Mouse (Mus musculus) heart, embryonic 11.5 days (tissue): ENCODE data around the gene Npm1. TPM values are rescaled to one million over a fixed set of nuclear protein-coding genes. Genes with fewer than 3 reads are reported as not detected.

Experiments
- ATAC-seq: fragments of 200-750 bp; cut with Nextera tagmentation; replicated peaks from 2 replicates; pipeline ENCODE4 v1.8.0; 2017; ENCODE audit warnings: moderate library complexity; ENCODE audit not compliant: insufficient number of reproducible peaks, low FRiP score, low TSS enrichment
- H3K27ac ChIP-seq: fragments of 300-500 bp; sonication (generic); 2 replicates; pipeline ENCODE4 v1.5.1; 2014; ENCODE audit warnings: mild to moderate bottlenecking, low read depth, low read length
- H3K27me3 ChIP-seq: fragments of 300-500 bp; sonication (generic); 2 replicates; pipeline ENCODE4 v1.6.1; 2014; ENCODE audit warnings: mild to moderate bottlenecking, low read length, mixed read lengths; ENCODE audit not compliant: control insufficient read depth, insufficient read depth
- H3K36me3 ChIP-seq: fragments of 300-500 bp; sonication (generic); 2 replicates; pipeline ENCODE4 v1.6.1; 2014; ENCODE audit warnings: mild to moderate bottlenecking, low read length, moderate library complexity, mixed read lengths; ENCODE audit not compliant: control insufficient read depth, insufficient read depth
- H3K4me1 ChIP-seq: fragments of 300-500 bp; sonication (generic); 2 replicates; pipeline ENCODE4 v1.6.1; 2014; ENCODE audit warnings: low read length; ENCODE audit not compliant: control insufficient read depth, insufficient read depth
- H3K4me2 ChIP-seq: fragments of 300-500 bp; sonication (generic); 2 replicates; pipeline ENCODE4 v1.6.1; 2014; ENCODE audit warnings: mild to moderate bottlenecking, moderate library complexity
- H3K4me3 ChIP-seq: fragments of 300-500 bp; sonication (generic); 2 replicates; pipeline ENCODE4 v1.5.1; 2014; ENCODE audit warnings: low read depth, low read length
- H3K9ac ChIP-seq: fragments of 300-500 bp; sonication (generic); 2 replicates; pipeline ENCODE4 v1.6.1; 2014; ENCODE audit warnings: mild to moderate bottlenecking, low read depth, low read length, moderate library complexity
- H3K9me3 ChIP-seq: fragments of 300-500 bp; sonication (generic); replicated peaks from 2 replicates; pipeline ENCODE4 v1.6.1; 2016; ENCODE audit warnings: low read length; ENCODE audit not compliant: control insufficient read depth
- WGBS: fragments of 180-500 bp; shearing (Covaris S2); extraction: QIAGEN DNeasy Blood & Tissue Kit; methylation state at CpG from one replicate; pipeline ENCODE4 v1.1.7; 2014; ENCODE audit not compliant: insufficient replicate concordance; 5-methylcytosine and 5-hydroxymethylcytosine counted together
- polyA plus RNA-seq: library from polyadenylated mRNA; unstranded; fragments of >200 nt; fragmentation: Nextera tagmentation; extraction: Ambion mirVana; gene quantifications from 2 replicates; pipeline ENCODE4 v1.2.1, GENCODE M21; 2014

The Npm1 gene
- polyA plus RNA-seq, 1 experiment from 2014 or later = 689 TPM

DNA sequence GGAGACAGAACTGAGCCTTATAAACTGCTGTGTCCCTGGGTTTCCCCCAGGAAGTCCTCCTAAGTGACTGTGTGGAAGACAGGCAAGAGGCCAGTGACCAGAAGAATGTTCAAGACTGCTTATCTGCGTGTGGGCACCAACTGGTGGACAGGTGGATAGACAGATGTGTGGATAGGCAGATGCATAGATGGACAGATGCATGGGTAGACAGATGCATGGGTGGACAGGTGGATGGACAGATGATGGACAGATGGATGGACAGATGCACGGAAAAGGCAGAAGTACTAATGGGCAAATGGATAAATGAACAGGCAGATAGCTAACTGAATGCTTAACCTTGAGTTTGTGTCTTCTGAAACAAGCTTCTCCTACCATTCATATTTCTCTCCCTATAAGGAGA is 52.9 kb downstream of the Npm1 start:
- no peak overlapping the region for H3K4me3 ChIP-seq
- no peaks in the 10 kb centered on the region; the same call in 1 of the 2 replicates for H3K27me3 ChIP-seq
- WGBS = 75% methylated on average over 2 of the region's 2 CpGs
- no peaks in the 10 kb centered on the region for H3K9me3 ChIP-seq
- H3K9ac ChIP-seq = no peak overlapping the region
- H3K36me3 ChIP-seq = no peaks in the 10 kb centered on the region
- H3K4me2 ChIP-seq = no peak overlapping the region
- H3K4me1 ChIP-seq = no peaks in the 10 kb centered on the region
- no peak for ATAC-seq
- no peak overlapping the region for H3K27ac ChIP-seq

DNA sequence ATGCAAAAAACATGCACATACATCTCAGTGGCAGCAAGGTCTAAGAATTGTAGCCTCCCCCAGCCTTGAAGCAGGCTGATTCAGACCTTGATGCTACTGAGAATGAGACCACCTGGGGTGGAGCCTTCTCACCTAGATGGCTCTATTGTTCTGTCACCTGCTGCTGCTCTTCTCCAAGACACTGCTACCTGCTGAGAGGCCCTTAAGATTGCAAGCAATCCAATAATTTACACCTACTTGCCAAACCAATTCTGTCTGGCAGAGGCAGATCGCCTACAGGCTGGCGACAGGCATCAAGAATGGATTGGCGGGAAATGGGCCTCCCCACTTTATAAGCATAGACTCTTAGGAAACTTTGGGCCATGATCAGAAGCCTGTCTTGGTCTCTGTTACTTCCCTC is 55.5 kb downstream of the Npm1 start:
- H3K4me3 ChIP-seq = no peak overlapping the region
- no peaks in the 10 kb centered on the region for H3K36me3 ChIP-seq
- H3K4me1 ChIP-seq = no peaks in the 10 kb centered on the region
- no peak overlapping the region for H3K4me2 ChIP-seq
- no peaks in the 10 kb centered on the region for H3K9me3 ChIP-seq
- 36% methylated on average over 3 of the region's 3 CpGs for WGBS
- no peak overlapping the region for H3K9ac ChIP-seq
- no peak overlapping the region for H3K27ac ChIP-seq
- ATAC-seq = no peak
- no peaks in the 10 kb centered on the region; the same call in 1 of the 2 replicates for H3K27me3 ChIP-seq

DNA sequence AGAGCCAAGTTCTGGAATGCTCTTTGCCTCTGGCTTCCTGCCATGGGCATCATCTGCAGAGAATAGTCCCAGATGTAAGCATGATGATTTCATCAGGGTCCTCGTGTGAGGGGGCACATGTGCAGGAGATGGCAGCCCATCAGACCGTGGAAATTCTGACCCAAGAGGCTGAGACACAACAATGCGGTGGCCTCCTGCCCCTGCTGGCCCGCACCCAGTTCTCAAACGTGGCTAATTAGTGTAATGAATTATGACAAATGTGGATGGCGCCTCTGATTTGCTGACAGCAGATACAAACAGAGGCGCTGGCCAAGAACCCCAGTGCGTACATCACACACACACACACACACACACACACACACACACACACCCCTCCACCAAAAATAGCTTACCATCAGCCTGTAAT is 58.1 kb downstream of the Npm1 start:
- 70% methylated on average over 8 of the region's 8 CpGs for WGBS
- Histone ChIP-seq H3K4me2 (no peak overlapping the region), H3K4me3 (no peak overlapping the region), H3K27ac (no peak overlapping the region), H3K9me3 (no peaks in the 10 kb centered on the region), H3K36me3 (no peaks in the 10 kb centered on the region), H3K4me1 (no peaks in the 10 kb centered on the region), H3K27me3 (no peaks in the 10 kb centered on the region), H3K9ac (no peak overlapping the region)
- ATAC-seq = no peak

DNA sequence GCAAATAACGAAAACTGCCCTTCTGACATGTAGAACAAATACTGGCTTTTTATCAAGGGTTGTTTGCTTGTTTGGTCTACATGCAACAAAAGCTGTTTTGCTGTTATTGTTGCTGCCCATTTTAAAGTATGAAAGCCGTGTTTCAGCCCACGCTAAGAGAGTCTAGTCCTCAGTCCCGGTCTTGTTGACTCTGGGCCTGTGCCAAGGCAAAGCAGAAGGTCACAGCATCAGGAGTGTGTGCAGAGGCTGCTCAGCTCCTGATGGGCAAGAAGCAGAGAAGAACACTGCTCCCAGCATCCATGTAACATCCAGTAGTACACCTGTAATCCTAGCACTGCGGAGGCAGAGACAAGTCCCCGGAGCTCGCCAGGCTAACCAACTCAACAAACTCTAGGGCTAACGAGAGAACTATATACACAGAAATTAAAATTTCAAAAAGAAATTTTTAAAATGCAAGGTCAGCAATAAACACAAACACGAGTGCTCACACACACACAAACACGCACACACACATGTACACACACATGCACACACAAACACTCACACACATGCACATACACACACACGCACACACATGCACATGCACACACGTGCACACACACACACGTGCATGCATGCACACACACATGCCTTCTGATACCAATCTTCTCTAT is 59.6 kb downstream of the Npm1 start:
- no peaks in the 10 kb centered on the region for H3K9me3 ChIP-seq
- H3K27me3 ChIP-seq = 0 out of 2 replicates have a peak, but pooled peaks cover 3% of the 10 kb centered on the region
- no peak overlapping the region for H3K4me2 ChIP-seq
- no peak for ATAC-seq
- H3K27ac ChIP-seq = no peak overlapping the region
- no peaks in the 10 kb centered on the region for H3K4me1 ChIP-seq
- no peak overlapping the region for H3K4me3 ChIP-seq
- WGBS = 83% methylated on average over 13 of the region's 13 CpGs
- no peaks in the 10 kb centered on the region for H3K36me3 ChIP-seq
- no peak overlapping the region for H3K9ac ChIP-seq

Other genes starting within 250 kb of the Npm1 start
- gene Fgf18, start 15.8 kb downstream of the Npm1 start, polyA plus RNA-seq = 1.8 and 2.5 TPM in 2 replicates
- gene Tlx3, start 40.4 kb upstream of the Npm1 start, polyA plus RNA-seq = not detected in 2 replicates
- gene Gm12117, start 113.5 kb upstream of the Npm1 start, polyA plus RNA-seq = not detected in 2 replicates